Mouse (Mus musculus): ENCODE data around the gene Eif2b4. TPM values are rescaled to one million over a fixed set of nuclear protein-coding genes. Genes with fewer than 3 reads are reported as not detected.
"Not testable (repeated sequence)": the region's sequence is repeated elsewhere in the genome, so short reads cannot be mapped to it uniquely, and the experiment has no call there.

Gene Eif2b4
- polyA plus RNA-seq, 1 experiment, result 44.9 TPM

- WGBS, result under 1% methylated on average over 40 of the region's 40 CpGs
- no peak for DNase-seq
- Histone ChIP-seq H3K4me1 (ENCODE audit: control insufficient read depth, insufficient read depth, low read length) (peaks cover 6% of the 10 kb centered on the region; the same call in 1 of the 2 replicates), H3K4me3 (replicated peaks; ENCODE audit: extremely low read depth, low read depth, low read length) (peak overlapping the region; percentile 80)
- TF ChIP-seq CTCF (IDR thresholded peaks at IDR 0.05; ENCODE audit: insufficient read depth, low read length), result no peak
- no peak for TF ChIP-seq POLR2A (IDR thresholded peaks at IDR 0.05; ENCODE audit: borderline replicate concordance, extremely low read depth, low read depth, low read length)
Observed at GRCm38 (mm10) chr5:31219911-31220447, 26.7 kb upstream of the Eif2b4 start.

GRCm38 (mm10) chr5:31219474-31219873 lies 26.2 kb upstream of the Eif2b4 start:
- WGBS, result 1% methylated on average over 11 of the region's 11 CpGs
- no peak for DNase-seq
- TF ChIP-seq CTCF (IDR thresholded peaks at IDR 0.05; ENCODE audit: insufficient read depth, low read length) (no peak), POLR2A (IDR thresholded peaks at IDR 0.05; ENCODE audit: borderline replicate concordance, extremely low read depth, low read depth, low read length) (no peak)
- Histone ChIP-seq H3K4me3 (replicated peaks; ENCODE audit: extremely low read depth, low read depth, low read length) (peak overlapping the region; percentile 80), H3K4me1 (ENCODE audit: control insufficient read depth, insufficient read depth, low read length) (peaks cover 6% of the 10 kb centered on the region; the same call in 1 of the 2 replicates)

GRCm38 (mm10) chr5:31219070-31219469 lies 25.8 kb upstream of the Eif2b4 start:
- no peak for DNase-seq
- no peak for TF ChIP-seq CTCF (IDR thresholded peaks at IDR 0.05; ENCODE audit: insufficient read depth, low read length)
- WGBS, result 2% methylated on average over 2 of the region's 2 CpGs
- Histone ChIP-seq H3K4me1 (ENCODE audit: control insufficient read depth, insufficient read depth, low read length) (peaks cover 6% of the 10 kb centered on the region; the same call in 1 of the 2 replicates), H3K4me3 (replicated peaks; ENCODE audit: extremely low read depth, low read depth, low read length) (no peak overlapping the region)

GRCm38 (mm10) chr5:31218294-31218693 lies 25.1 kb upstream of the Eif2b4 start:
- no peak for DNase-seq
- TF ChIP-seq POLR2A (IDR thresholded peaks at IDR 0.05; ENCODE audit: borderline replicate concordance, extremely low read depth, low read depth, low read length), result no peak
- TF ChIP-seq CTCF (IDR thresholded peaks at IDR 0.05; ENCODE audit: insufficient read depth, low read length), result no peak
- Histone ChIP-seq H3K4me3 (replicated peaks; ENCODE audit: extremely low read depth, low read depth, low read length) (no peak overlapping the region), H3K4me1 (ENCODE audit: control insufficient read depth, insufficient read depth, low read length) (peaks cover 6% of the 10 kb centered on the region; the same call in 1 of the 2 replicates)
- 43% methylated on average over 7 of the region's 7 CpGs for WGBS

GRCm38 (mm10) chr5:31216554-31216953 lies 23.3 kb upstream of the Eif2b4 start:
- not testable (repeated sequence) for DNase-seq; H3K4me3 ChIP-seq (replicated peaks; ENCODE audit: extremely low read depth, low read depth, low read length); H3K4me1 ChIP-seq (ENCODE audit: control insufficient read depth, insufficient read depth, low read length)
- WGBS, result 86% methylated on average over 6 of the region's 6 CpGs

- no peaks in the 10 kb centered on the region; the same call in 1 of the 2 replicates for H3K4me1 ChIP-seq (ENCODE audit: control insufficient read depth, insufficient read depth, low read length)
- no peak for DNase-seq
- no peak overlapping the region for H3K4me3 ChIP-seq (replicated peaks; ENCODE audit: extremely low read depth, low read depth, low read length)
- no peak for TF ChIP-seq POLR2A (IDR thresholded peaks at IDR 0.05; ENCODE audit: borderline replicate concordance, extremely low read depth, low read depth, low read length)
- TF ChIP-seq CTCF (IDR thresholded peaks at IDR 0.05; ENCODE audit: insufficient read depth, low read length), result no peak
- WGBS, result 92% methylated on average over 6 of the region's 6 CpGs
Observed at GRCm38 (mm10) chr5:31204421-31204820, 11.2 kb upstream of the Eif2b4 start.

GRCm38 (mm10) chr5:31203866-31204265 lies 10.6 kb upstream of the Eif2b4 start:
- no peaks in the 10 kb centered on the region; the same call in 1 of the 2 replicates for H3K4me1 ChIP-seq (ENCODE audit: control insufficient read depth, insufficient read depth, low read length)
- TF ChIP-seq CTCF (IDR thresholded peaks at IDR 0.05; ENCODE audit: insufficient read depth, low read length) (no peak), POLR2A (IDR thresholded peaks at IDR 0.05; ENCODE audit: borderline replicate concordance, extremely low read depth, low read depth, low read length) (no peak)
- H3K4me3 ChIP-seq (replicated peaks; ENCODE audit: extremely low read depth, low read depth, low read length), result no peak overlapping the region
- no peak for DNase-seq
- 87% methylated on average over 2 of the region's 2 CpGs for WGBS

- 89% methylated on average over 7 of the region's 7 CpGs for WGBS
Observed at GRCm38 (mm10) chr5:31202933-31203332, 9.7 kb upstream of the Eif2b4 start.

GRCm38 (mm10) chr5:31201742-31202590 lies 8.7 kb upstream of the Eif2b4 start, which contains the start of gene Zfp513:
Zfp513 (minus strand) TSS chr5:31202303.
- DNase-seq, result peak; percentile 92
- TF ChIP-seq POLR2A (IDR thresholded peaks at IDR 0.05; ENCODE audit: borderline replicate concordance, extremely low read depth, low read depth, low read length) (peak; percentile 93), CTCF (IDR thresholded peaks at IDR 0.05; ENCODE audit: insufficient read depth, low read length) (no peak)
- peak within 1 kb of the TSS; percentile 83 for H3K4me3 ChIP-seq (replicated peaks; ENCODE audit: extremely low read depth, low read depth, low read length)
- WGBS, result under 1% methylated on average over 53 of the region's 53 CpGs
- no peaks in the 10 kb centered on the region; the same call in 1 of the 2 replicates for H3K4me1 ChIP-seq (ENCODE audit: control insufficient read depth, insufficient read depth, low read length)

More at GRCm38 (mm10) chr5:31202933-31203332, 9.7 kb upstream of the Eif2b4 start:
- TF ChIP-seq CTCF (IDR thresholded peaks at IDR 0.05; ENCODE audit: insufficient read depth, low read length) (no peak), POLR2A (IDR thresholded peaks at IDR 0.05; ENCODE audit: borderline replicate concordance, extremely low read depth, low read depth, low read length) (no peak)
- no peak overlapping the region for H3K4me3 ChIP-seq (replicated peaks; ENCODE audit: extremely low read depth, low read depth, low read length)
- DNase-seq, result no peak
- H3K4me1 ChIP-seq (ENCODE audit: control insufficient read depth, insufficient read depth, low read length), result no peaks in the 10 kb centered on the region; the same call in 1 of the 2 replicates
